9 mouse cellular contexts compared by ENCODE assay signal in the genomic region with DNA sequence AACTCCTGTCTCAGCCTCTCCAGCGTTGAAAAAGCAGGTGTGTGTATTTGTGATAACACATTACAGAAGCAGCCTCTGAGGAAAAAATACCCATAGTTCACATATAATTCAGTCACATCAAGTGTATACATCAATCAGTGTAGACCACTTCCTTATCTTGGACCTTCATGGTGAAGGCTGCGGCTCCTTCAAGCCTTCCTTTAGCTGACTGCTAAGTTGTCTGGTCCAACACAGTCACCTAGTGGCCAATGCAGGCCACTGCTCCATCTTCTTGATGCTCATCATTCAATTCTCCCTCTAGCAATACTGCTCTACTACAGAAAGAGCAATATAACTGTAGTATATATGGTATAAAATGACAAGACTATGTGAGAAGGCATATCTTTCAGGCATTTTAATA.
DNase-seq lines count a peak whose midpoint lies in the region; ATAC-seq and TF ChIP-seq lines count a peak whose summit lies in the region.
"Had no signal": no experiment of that assay in that cellular context is flagged by ENCODE, and none has a peak within 500 bp of the region (broad histone marks: within the 10 kb centered on the region; RNA-seq: fewer than 3 reads in every experiment).

No protein-coding gene starts in this region.

- TF ChIP-seq CTCF in E14TG2a.4 (conservative IDR thresholded peaks at IDR 0.05; ENCODE audit: low read length): peak; percentile 33

- WGBS in embryonic facial prominence, embryonic 14.5 days: 66% methylated on average over 2 of the region's 2 CpGs

- peak; percentile 8 for DNase-seq in adrenal gland, postnatal 25 days
- DNase-seq in adrenal gland, postnatal 4 days (ENCODE audit: low spot score in 2 of 2): no peak
- peak; percentile 34 for DNase-seq in layer of hippocampus, adult 11-12 months (ENCODE audit: low spot score)
- DNase-seq in layer of hippocampus, postnatal 25 days (ENCODE audit: extremely low spot score in 1 of 2, low spot score in 1 of 2): no peak
- DNase-seq in embryonic facial prominence, embryonic 14.5 days (ENCODE audit: low spot score): peak; percentile 63
- DNase-seq in lung, adult 18-20 months: peak; percentile 13 to 23
- DNase-seq in thymus, postnatal 4 days: peak; percentile 45

- H3K9ac ChIP-seq in embryonic facial prominence, embryonic 14.5 days (ENCODE audit: low read depth, low read length): no peak overlapping the region

- no peaks in the 10 kb centered on the region for H3K9me3 ChIP-seq in E14TG2a.4 (ENCODE audit: low read length)
- H3K9me3 ChIP-seq in embryonic facial prominence, embryonic 14.5 days (ENCODE audit: control insufficient read depth, low read length): no peaks in the 10 kb centered on the region

- H3K36me3 ChIP-seq in E14TG2a.4 (ENCODE audit: insufficient read depth, low read length): no peaks in the 10 kb centered on the region
- H3K36me3 ChIP-seq in embryonic facial prominence, embryonic 14.5 days (ENCODE audit: control insufficient read depth, insufficient read depth, low read length): peaks cover 11% of the 10 kb centered on the region; the same call in 1 of the 2 replicates

- no peaks in the 10 kb centered on the region for H3K4me1 ChIP-seq in E14TG2a.4 (replicated peaks; ENCODE audit: low read depth, low read length)
- peaks cover 5% of the 10 kb centered on the region; the same call in 1 of the 2 replicates for H3K4me1 ChIP-seq in embryonic facial prominence, embryonic 14.5 days (ENCODE audit: control insufficient read depth, insufficient read depth, low read length)

- ATAC-seq in embryonic facial prominence, embryonic 14.5 days (ENCODE audit: low read depth): peak; percentile 44; the same call in 1 of the 2 replicates

- H3K27me3 ChIP-seq in E14TG2a.4 (ENCODE audit: insufficient read depth, low read length): no peaks in the 10 kb centered on the region
- no peaks in the 10 kb centered on the region for H3K27me3 ChIP-seq in embryonic facial prominence, embryonic 14.5 days (replicated peaks; ENCODE audit: control insufficient read depth, insufficient read depth, low read length)

- no peak overlapping the region for H3K4me3 ChIP-seq in E14TG2a.4 (replicated peaks; ENCODE audit: low read length)
- H3K4me3 ChIP-seq in embryonic facial prominence, embryonic 14.5 days (ENCODE audit: low read depth, low read length): no peak overlapping the region

- no peak overlapping the region for H3K27ac ChIP-seq in embryonic facial prominence, embryonic 14.5 days (replicated peaks; ENCODE audit: low read depth, low read length)
- H3K27ac ChIP-seq: macrophage had no signal

- no peak overlapping the region for H3K4me2 ChIP-seq in embryonic facial prominence, embryonic 14.5 days (ENCODE audit: low read depth, low read length)

Comparison
In these comparisons a context has a peak if more than half of its experiments do, and no peak if none do; other contexts are left out.
1. DNase-seq: peak in adrenal gland, postnatal 25 days (single experiment), layer of hippocampus, adult 11-12 months (single experiment), embryonic facial prominence, embryonic 14.5 days (single experiment), lung, adult 18-20 months (2 of 2) and thymus, postnatal 4 days (single experiment); none in adrenal gland, postnatal 4 days (0 of 2) and layer of hippocampus, postnatal 25 days (0 of 2).